Mouse (Mus musculus): ENCODE measurements around the gene Tdrd1. TPM values are rescaled to one million over a fixed set of nuclear protein-coding genes. Genes with fewer than 3 reads are reported as not detected.
"Not testable (repeated sequence)": the region's sequence is repeated elsewhere in the genome, so short reads cannot be mapped to it uniquely, and the experiment has no call there.

Tdrd1 gene
- 0.48 and 0.49 TPM in 2 replicates for polyA plus RNA-seq (2016; fragmentation: Nextera tagmentation; extraction: Ambion mirVana)

- no peak within 1 kb of the TSS for H3K27ac ChIP-seq
- peak within 1 kb of the TSS; percentile 27; the same call in 1 of the 2 replicates for H3K4me3 ChIP-seq
- 62% methylated on average over 44 of the region's 44 CpGs for WGBS
- peaks cover 6% of the 10 kb centered on the region; the same call in 1 of the 2 replicates for H3K9me3 ChIP-seq
- H3K4me1 ChIP-seq, result peaks cover 10% of the 10 kb centered on the region
- H3K36me3 ChIP-seq (replicated peaks), result no peaks in the 10 kb centered on the region
- peaks cover 40% of the 10 kb centered on the region for H3K27me3 ChIP-seq (ENCODE audit: poor library complexity, severe bottlenecking)
- no peak for DNase-seq (ENCODE audit: extremely low spot score, low spot score)
Observed at GRCm38 (mm10) chr19:56826047-56826631, at the start of gene Tdrd1. Gene Tdrd1 (plus strand): TSS chr19:56826209.

GRCm38 (mm10) chr19:56776719-56777382, 49.2 kb upstream of the Tdrd1 start:
- no peak overlapping the region for H3K27ac ChIP-seq
- no peaks in the 10 kb centered on the region for H3K36me3 ChIP-seq (replicated peaks)
- H3K4me3 ChIP-seq, result no peak overlapping the region
- no peaks in the 10 kb centered on the region for H3K9me3 ChIP-seq
- peak; percentile 33 for DNase-seq (ENCODE audit: extremely low spot score, low spot score)
- H3K27me3 ChIP-seq (ENCODE audit: poor library complexity, severe bottlenecking), result peaks cover 68% of the 10 kb centered on the region
- H3K4me1 ChIP-seq, result peaks cover 41% of the 10 kb centered on the region
- WGBS, result 50% methylated on average over 16 of the region's 16 CpGs

GRCm38 (mm10) chr19:56778532-56778931, 47.5 kb upstream of the Tdrd1 start:
- peaks cover 30% of the 10 kb centered on the region for H3K4me1 ChIP-seq
- peaks cover 53% of the 10 kb centered on the region for H3K27me3 ChIP-seq (ENCODE audit: poor library complexity, severe bottlenecking)
- not testable (repeated sequence) for H3K27ac ChIP-seq; H3K4me3 ChIP-seq; H3K36me3 ChIP-seq (replicated peaks); H3K9me3 ChIP-seq; DNase-seq (ENCODE audit: extremely low spot score, low spot score)
- WGBS, result 92% methylated on average over 7 of the region's 7 CpGs

GRCm38 (mm10) chr19:56787911-56788310, 38.1 kb upstream of the Tdrd1 start:
- Histone ChIP-seq H3K27me3 (ENCODE audit: poor library complexity, severe bottlenecking) (no peaks in the 10 kb centered on the region), H3K9me3 (no peaks in the 10 kb centered on the region), H3K4me1 (no peaks in the 10 kb centered on the region), H3K4me3 (no peak overlapping the region), H3K27ac (no peak overlapping the region), H3K36me3 (replicated peaks) (peaks cover 53% of the 10 kb centered on the region)
- 93% methylated on average over 7 of the region's 7 CpGs for WGBS
- DNase-seq (ENCODE audit: extremely low spot score, low spot score), result no peak

GRCm38 (mm10) chr19:56788952-56789351, 37.1 kb upstream of the Tdrd1 start:
- DNase-seq (ENCODE audit: extremely low spot score, low spot score), result no peak
- Histone ChIP-seq H3K27me3 (ENCODE audit: poor library complexity, severe bottlenecking) (no peaks in the 10 kb centered on the region), H3K27ac (no peak overlapping the region), H3K4me3 (no peak overlapping the region), H3K4me1 (no peaks in the 10 kb centered on the region), H3K36me3 (replicated peaks) (peaks cover 60% of the 10 kb centered on the region), H3K9me3 (no peaks in the 10 kb centered on the region)
- 91% methylated on average over 5 of the region's 5 CpGs for WGBS

GRCm38 (mm10) chr19:56797376-56797775, 28.6 kb upstream of the Tdrd1 start:
- Histone ChIP-seq H3K4me1 (no peaks in the 10 kb centered on the region), H3K27ac (no peak overlapping the region), H3K4me3 (no peak overlapping the region), H3K9me3 (no peaks in the 10 kb centered on the region), H3K27me3 (ENCODE audit: poor library complexity, severe bottlenecking) (no peaks in the 10 kb centered on the region), H3K36me3 (replicated peaks) (peaks cover 98% of the 10 kb centered on the region)
- no peak for DNase-seq (ENCODE audit: extremely low spot score, low spot score)
- 95% methylated on average over 11 of the region's 11 CpGs for WGBS

GRCm38 (mm10) chr19:56800226-56800625, 25.8 kb upstream of the Tdrd1 start:
- Histone ChIP-seq H3K9me3 (no peaks in the 10 kb centered on the region), H3K36me3 (replicated peaks) (peaks cover 96% of the 10 kb centered on the region), H3K4me1 (no peaks in the 10 kb centered on the region), H3K27ac (no peak overlapping the region), H3K4me3 (no peak overlapping the region), H3K27me3 (ENCODE audit: poor library complexity, severe bottlenecking) (no peaks in the 10 kb centered on the region)
- WGBS, result 88% methylated on average over 8 of the region's 8 CpGs
- DNase-seq (ENCODE audit: extremely low spot score, low spot score), result no peak

GRCm38 (mm10) chr19:56800930-56801655, 24.9 kb upstream of the Tdrd1 start:
- no peaks in the 10 kb centered on the region for H3K9me3 ChIP-seq
- WGBS, result 87% methylated on average over 7 of the region's 7 CpGs
- no peak overlapping the region for H3K27ac ChIP-seq
- H3K4me3 ChIP-seq, result no peak overlapping the region
- DNase-seq (ENCODE audit: extremely low spot score, low spot score), result no peak
- H3K4me1 ChIP-seq, result no peaks in the 10 kb centered on the region
- H3K36me3 ChIP-seq (replicated peaks), result peaks cover 94% of the 10 kb centered on the region
- no peaks in the 10 kb centered on the region for H3K27me3 ChIP-seq (ENCODE audit: poor library complexity, severe bottlenecking)

GRCm38 (mm10) chr19:56801656-56802351, 24.2 kb upstream of the Tdrd1 start:
- H3K27ac ChIP-seq, result no peak overlapping the region
- H3K4me3 ChIP-seq, result no peak overlapping the region
- H3K36me3 ChIP-seq (replicated peaks), result peaks cover 90% of the 10 kb centered on the region
- no peaks in the 10 kb centered on the region for H3K27me3 ChIP-seq (ENCODE audit: poor library complexity, severe bottlenecking)
- WGBS, result 92% methylated on average over 10 of the region's 10 CpGs
- DNase-seq (ENCODE audit: extremely low spot score, low spot score), result no peak
- no peaks in the 10 kb centered on the region for H3K4me1 ChIP-seq
- H3K9me3 ChIP-seq, result no peaks in the 10 kb centered on the region

GRCm38 (mm10) chr19:56802352-56802746, 23.7 kb upstream of the Tdrd1 start:
- H3K4me3 ChIP-seq, result no peak overlapping the region
- no peaks in the 10 kb centered on the region for H3K4me1 ChIP-seq
- H3K9me3 ChIP-seq, result no peaks in the 10 kb centered on the region
- H3K27me3 ChIP-seq (ENCODE audit: poor library complexity, severe bottlenecking), result no peaks in the 10 kb centered on the region
- no peak for DNase-seq (ENCODE audit: extremely low spot score, low spot score)
- peaks cover 92% of the 10 kb centered on the region for H3K36me3 ChIP-seq (replicated peaks)
- WGBS, result 91% methylated on average over 3 of the region's 3 CpGs
- H3K27ac ChIP-seq, result no peak overlapping the region

- H3K9me3 ChIP-seq, result no peaks in the 10 kb centered on the region
- no peak overlapping the region for H3K27ac ChIP-seq
- H3K4me1 ChIP-seq, result peaks cover 9% of the 10 kb centered on the region
- no peak overlapping the region for H3K4me3 ChIP-seq
- peaks cover 82% of the 10 kb centered on the region for H3K36me3 ChIP-seq (replicated peaks)
- H3K27me3 ChIP-seq (ENCODE audit: poor library complexity, severe bottlenecking), result no peaks in the 10 kb centered on the region
- 85% methylated on average over 2 of the region's 2 CpGs for WGBS
- DNase-seq (ENCODE audit: extremely low spot score, low spot score), result no peak
Observed at GRCm38 (mm10) chr19:56805366-56805765, 20.6 kb upstream of the Tdrd1 start.

GRCm38 (mm10) chr19:56807122-56807521, 18.9 kb upstream of the Tdrd1 start:
- H3K27ac ChIP-seq, result no peak overlapping the region
- no peak for DNase-seq (ENCODE audit: extremely low spot score, low spot score)
- no peaks in the 10 kb centered on the region for H3K27me3 ChIP-seq (ENCODE audit: poor library complexity, severe bottlenecking)
- H3K4me1 ChIP-seq, result peaks cover 21% of the 10 kb centered on the region
- H3K36me3 ChIP-seq (replicated peaks), result peaks cover 68% of the 10 kb centered on the region
- no peak overlapping the region for H3K4me3 ChIP-seq
- whole genome bisulfite sequencing, result 95% methylated on average over 5 of the region's 5 CpGs
- no peaks in the 10 kb centered on the region for H3K9me3 ChIP-seq
